Mouse (Mus musculus) gastrocnemius, postnatal 4 days (tissue): Measurements from ENCODE around the gene Fam3c. TPM values are rescaled to one million over a fixed set of nuclear protein-coding genes. Genes with fewer than 3 reads are reported as not detected.

ENCODE experiments used
- total RNA-seq, 2 experiments: library from RNA; stranded (reverse); gene quantifications; 2 replicates each; pipeline ENCODE4 v1.2.3; 2021

Gene Fam3c
- total RNA-seq, 2 experiments from 2014 or later, result 51.1 to 51.3 TPM

Other genes starting within 250 kb of the Fam3c start
- gene Wnt16, start 68.0 kb downstream of the Fam3c start, total RNA-seq, result 1 to 10 TPM; 3.9 to 5.3 TPM